Mouse (Mus musculus): ENCODE results near the gene Arid5a. TPM values are rescaled to one million over a fixed set of nuclear protein-coding genes. Genes with fewer than 3 reads are reported as not detected.

The Arid5a gene
- total RNA-seq (2021), result 10 to 100 TPM; 14.9 to 16.4 TPM

DNA sequence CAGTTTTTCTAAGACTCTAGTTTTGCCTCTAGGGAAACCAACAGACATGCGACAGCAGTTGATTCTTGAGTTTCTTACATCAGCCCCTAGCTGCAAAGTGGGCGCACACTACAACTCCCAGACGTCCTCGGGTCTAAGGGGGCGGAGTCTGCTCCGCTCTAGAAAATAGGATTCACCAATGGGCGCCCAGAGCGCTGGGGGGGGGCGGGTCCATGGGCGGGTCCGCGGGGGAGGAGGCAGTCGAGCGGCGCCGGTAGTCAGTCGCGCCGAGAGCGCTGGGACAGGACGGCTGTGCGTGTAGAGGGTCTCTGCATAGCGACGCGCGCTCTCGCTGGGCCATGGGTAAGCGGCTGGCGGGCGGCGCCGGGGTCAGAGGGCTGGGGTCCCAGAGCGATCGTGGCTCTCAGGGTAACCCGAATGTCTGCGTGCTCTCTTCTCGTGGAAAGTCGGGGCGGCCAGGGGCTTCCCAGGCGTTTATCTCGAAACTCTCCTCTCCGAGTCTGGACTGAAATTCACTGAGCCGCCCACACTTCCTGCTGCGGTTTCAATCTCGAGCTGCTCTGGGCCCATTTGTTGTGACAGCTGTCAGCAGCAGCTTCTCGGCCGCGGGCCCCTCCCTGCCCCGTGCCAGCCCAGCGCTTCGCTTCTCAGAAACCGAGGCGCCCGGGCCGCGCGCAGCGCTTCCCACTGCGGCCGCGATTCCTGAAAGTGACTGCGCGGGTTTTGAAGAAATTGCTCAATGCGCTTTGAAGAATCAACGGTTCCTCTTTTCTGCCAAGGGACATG is at the start of gene Arid5a:
Gene Arid5a, plus strand, starts transcription at position 239 of the 786 bp plus-strand sequence.
- intact Hi-C loops (cut with DNase I), result no loop called here
- DNase-seq (ENCODE audit: low spot score in 2 of 2), result peak; percentile 84 to 92

DNA sequence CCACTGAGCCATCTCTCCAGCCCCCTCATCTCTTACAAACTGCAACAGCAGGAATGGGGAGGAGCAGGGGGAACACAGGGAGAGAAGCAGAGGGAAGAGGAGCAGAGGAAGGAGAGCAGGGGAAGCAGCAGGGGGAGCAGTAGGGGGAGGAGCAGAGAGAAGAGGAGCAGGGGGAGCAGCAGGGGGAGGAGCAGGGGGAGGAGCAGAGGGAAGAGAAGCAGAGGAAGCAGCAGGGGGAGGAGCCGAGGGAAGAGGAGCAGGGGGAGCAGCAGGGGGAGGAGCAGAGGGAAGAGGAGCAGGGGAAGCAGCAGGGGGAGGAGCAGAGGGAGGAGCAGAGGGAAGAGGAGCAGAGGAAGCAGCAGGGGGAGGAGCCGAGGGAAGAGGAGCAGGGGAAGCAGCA is 48.9 kb upstream of the Arid5a start:
- no peak for DNase-seq (ENCODE audit: low spot score in 2 of 2)
- intact Hi-C loops (cut with DNase I), result loop anchor here (10.0 kb wide), 2 partner anchors 194 to 1364 kb away; partner anchors contain the start of gene Hs6st1

DNA sequence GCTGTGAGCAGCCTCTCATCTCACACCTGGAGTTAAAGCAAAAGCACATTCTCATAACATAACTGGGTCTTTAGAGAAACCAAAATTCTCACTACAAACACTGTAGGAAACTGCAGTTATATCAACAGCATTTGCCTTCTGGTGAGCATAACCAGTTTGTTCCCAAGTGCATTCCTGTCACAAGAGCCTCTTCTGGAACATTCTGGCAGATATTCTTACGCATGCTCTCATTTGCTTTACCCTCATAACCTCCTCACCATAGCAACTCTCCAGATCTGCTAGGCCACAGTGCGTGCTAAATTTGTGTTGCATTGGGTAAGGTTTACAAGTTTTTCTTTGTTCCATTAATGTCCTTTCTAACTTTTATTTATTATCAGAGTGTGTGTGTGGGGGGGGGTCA is 48.3 kb upstream of the Arid5a start:
- DNase-seq (ENCODE audit: low spot score in 2 of 2), result no peak
- intact Hi-C loops (cut with DNase I), result loop anchor here (10.0 kb wide), 2 partner anchors 194 to 1364 kb away; partner anchors contain the start of gene Hs6st1

DNA sequence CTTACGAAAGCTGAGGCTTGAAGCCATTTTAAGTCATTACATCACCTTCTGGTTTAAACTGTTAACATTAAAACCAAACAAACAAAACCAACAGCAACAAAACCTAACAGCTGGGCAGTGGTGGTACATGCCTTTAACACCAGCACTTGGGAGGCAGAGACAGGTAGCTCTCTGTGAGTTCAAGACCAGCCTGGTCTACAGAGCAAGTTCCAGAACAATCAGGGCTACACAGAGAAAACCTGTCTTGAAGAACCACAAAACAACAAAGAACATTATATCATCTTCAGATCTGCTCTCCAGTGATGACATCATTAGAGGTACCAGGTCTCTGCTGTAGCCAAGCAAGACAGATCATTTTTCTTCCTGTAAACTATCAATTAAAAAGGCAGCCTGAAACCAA is 47.1 kb upstream of the Arid5a start:
- intact Hi-C loops (cut with DNase I), result no loop called here
- no peak for DNase-seq (ENCODE audit: low spot score in 2 of 2)

DNA sequence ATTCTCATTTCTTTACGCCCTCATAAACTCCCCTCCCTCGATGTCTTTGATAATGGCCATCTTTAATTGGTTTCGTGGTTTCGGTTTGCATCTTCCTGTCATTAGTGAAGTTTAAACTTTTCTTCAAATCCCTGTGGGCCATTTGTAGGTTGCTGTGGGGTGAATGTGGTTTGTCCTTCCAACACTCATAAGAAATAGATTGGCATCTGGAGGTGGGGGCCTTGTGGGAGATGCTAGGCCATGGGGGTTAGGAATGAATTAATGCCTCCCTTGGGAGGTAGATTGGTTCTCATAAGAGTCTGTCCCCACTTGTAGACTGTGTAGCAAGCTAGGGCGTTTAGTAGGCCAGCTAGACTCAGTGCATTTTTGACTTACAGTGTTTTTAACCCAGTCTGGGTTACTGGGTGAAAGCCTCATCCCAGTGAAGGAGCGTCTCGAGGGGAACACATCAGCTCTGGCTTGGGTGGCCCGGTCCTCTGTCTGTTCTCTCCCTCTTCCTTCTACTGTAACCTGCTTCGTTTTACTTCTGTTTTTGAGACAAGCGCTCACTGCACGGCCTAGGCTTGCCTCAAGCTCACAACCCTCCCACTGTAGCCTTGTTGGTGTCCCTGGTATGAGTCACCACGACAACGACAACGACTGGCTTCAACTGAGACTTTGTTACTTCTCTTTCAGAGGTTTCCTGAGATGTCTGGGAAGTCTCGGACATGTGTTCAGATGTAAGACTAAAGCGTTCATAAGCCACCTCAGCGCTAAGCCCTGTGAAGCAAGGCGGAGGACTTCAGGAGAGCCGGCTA is 45.6 kb upstream of the Arid5a start:
- DNase-seq (ENCODE audit: low spot score in 2 of 2), result peak in 1 of 2 experiments; percentile 39

DNA sequence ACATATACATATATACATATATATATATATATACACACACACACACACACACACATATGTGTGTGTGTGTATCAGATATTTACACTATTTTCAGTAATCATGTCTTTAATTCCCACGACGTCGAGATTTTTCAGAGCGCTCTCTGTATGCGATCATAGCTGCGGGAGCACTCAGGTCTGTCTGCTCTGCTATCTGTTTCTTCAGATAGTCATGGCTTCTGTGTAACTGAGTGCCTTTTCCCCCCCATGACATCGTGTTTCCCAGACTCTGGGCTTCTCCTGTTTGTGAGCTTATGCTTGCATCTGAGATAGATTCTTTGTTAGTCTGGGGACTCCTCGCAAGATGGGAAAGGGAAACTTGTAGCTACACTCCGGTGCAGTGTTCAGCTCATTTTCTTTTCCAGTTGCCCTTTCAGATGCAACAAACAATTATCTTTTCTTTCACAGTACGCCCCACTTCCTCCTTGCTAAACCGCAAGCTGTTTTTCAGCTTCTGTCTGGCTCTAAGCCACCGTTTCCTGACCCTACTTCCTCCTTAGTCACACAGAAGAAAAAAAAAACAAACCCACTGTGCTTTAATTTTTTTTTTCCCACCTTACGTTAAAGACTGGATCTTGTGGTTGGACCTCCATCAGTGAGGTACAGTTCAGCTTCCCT is 43.6 kb upstream of the Arid5a start:
- intact Hi-C loops (cut with DNase I), result no loop called here

More for the DNA sequence above, 45.6 kb upstream of the Arid5a start:
- intact Hi-C loops (cut with DNase I), result no loop called here

DNA sequence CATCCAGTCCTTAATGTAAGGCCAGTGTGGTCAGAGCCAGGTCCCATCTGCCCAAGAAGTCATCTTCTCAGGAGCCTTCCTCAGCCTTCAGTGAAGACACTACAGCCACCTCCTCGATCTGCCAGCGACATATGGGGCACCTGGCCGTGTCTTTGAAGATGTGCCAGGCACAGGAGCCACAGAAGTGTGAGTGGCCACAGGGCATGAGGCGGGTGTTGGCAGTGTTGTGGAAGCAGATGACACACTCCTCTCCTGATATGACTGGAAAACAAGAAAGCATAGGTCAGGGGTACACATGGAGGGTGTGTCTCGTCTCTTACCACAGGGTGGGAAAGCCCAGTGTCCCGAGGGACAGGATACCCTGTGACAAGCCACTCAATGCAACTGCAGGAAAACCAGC is 41.2 kb upstream of the Arid5a start:
- DNase-seq (ENCODE audit: low spot score in 2 of 2), result no peak
- intact Hi-C loops (cut with DNase I), result no loop called here

More for the DNA sequence above, 43.6 kb upstream of the Arid5a start:
- peak in 1 of 2 experiments; percentile 42 for DNase-seq (ENCODE audit: low spot score in 2 of 2)

DNA sequence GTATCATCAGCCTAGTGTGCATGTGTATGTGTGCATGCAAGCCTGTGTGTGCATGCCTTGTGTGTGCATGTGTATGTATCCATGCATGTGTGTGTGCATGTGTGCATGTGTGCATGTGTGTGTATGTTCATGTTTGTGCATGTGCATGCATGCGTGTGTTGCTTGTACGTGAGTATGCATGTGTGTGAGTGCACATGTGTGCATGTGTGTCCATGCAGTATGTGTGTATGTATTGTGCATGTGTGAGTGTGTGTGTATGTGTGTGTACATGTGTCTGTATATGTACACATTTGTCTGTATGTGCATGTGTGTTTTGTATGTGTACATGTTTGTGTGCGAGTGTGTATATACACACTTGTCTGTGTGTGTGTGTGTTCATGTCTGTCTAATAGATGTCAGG is 39.9 kb upstream of the Arid5a start:
- DNase-seq (ENCODE audit: low spot score in 2 of 2), result no peak
- intact Hi-C loops (cut with DNase I), result no loop called here

DNA sequence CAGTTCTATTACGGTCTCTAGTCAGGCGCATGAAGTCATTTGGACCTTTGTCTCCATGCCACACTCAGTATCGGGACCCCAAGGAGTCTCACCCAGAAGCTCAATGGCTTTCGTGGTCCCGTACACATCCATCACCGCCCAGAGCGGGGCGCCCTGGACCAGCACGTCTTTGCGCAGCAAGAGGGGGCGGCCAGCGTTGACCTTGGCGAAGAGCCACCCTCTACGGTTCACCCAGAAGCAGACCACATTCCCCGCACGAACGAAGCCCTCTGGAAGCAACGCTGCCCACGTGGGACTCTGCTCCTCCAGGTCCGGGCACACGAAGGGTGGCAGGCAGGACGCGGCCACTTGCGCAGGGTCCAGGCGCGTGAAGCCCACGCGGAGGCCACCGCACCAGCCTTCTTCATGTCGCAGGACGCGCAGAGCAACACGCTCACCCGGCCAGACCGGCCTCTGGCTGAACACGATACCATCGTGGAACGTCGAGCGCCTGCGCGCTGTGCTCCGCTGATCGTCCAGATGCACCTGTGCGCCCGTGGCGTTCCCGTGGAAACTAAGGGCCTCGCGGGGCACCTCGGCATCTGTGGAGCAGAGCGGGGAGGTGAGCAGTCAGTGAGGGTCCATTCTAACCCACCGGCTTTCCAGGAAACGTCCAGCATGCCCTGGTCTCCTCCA is 38.3 kb upstream of the Arid5a start:
- intact Hi-C loops (cut with DNase I), result no loop called here
- no peak for DNase-seq (ENCODE audit: low spot score in 2 of 2)

DNA sequence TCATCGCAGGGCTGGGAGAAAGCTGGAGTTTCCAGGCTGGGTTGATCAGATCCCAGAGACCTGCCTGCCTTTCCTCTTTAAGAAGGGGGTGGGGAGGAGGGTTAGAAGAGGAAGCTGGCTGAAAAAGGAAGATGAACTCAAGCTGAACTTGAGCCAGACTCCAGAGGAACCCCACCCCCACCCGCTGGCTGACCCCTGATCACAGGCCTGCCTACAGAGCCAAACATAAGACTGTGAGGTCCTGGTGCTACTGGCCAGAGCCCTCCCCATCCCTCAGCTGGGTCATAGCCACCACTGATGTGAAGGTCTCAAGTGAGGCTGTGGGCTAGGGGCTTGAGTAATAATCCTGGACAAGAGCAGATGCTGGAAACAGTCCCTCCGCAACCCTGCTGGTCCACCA is 36.9 kb upstream of the Arid5a start:
- no peak for DNase-seq (ENCODE audit: low spot score in 2 of 2)
- intact Hi-C loops (cut with DNase I), result no loop called here

DNA sequence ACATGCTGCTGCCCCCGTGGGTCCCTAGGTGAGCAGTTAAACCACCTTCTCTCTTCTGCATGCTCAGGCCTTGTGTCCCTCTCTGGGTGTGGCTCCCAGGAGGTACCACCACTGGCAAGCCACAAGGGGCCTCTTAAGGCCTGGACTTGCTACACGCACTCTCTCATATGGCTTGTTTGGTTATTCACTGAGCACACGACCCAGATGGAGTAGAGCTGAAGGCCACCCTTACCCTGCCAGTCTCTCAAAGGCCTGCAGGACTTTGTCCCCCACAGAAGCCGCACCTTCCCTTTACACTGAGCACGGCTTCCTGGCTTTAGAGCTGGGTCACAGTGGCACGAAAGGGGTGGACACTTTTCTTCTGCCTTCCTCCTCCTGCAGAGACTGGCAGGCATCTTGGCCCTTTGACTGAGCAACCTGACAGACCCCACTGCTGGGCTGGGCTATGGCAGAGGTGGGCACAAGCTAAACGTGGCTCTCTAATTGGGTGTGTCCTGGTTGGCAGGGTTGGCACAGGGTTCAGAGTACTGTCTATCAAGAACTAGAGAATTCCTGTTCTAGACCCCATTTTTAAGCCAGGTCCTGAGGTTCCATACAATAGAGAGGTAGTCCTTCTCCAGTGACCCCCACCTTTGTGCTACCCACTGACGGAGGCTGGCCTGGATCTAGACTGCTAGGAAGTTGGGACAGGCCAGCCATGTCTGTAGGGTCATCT is 35.9 kb upstream of the Arid5a start:
- DNase-seq (ENCODE audit: low spot score in 2 of 2), result no peak
- intact Hi-C loops (cut with DNase I), result no loop called here

DNA sequence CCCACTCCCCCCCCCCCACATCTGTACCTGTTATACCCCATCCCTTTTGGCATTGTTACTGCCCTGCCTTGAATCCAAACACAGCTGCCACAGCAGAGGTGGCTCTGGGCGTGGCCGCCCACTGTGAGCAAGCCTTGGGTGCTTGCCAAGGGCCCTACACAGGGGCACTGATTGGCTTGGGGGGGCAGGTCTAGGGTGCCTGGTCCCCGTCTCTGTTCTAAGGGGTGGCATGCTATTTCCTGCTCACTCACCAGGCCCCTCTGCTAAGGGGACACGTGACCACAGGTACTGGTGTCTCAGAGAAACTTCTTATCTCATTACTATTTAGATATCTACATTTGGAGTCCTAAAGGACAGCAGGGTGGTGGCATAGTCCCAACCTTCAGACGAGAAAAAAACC is 35.0 kb upstream of the Arid5a start:
- DNase-seq (ENCODE audit: low spot score in 2 of 2), result no peak

DNA sequence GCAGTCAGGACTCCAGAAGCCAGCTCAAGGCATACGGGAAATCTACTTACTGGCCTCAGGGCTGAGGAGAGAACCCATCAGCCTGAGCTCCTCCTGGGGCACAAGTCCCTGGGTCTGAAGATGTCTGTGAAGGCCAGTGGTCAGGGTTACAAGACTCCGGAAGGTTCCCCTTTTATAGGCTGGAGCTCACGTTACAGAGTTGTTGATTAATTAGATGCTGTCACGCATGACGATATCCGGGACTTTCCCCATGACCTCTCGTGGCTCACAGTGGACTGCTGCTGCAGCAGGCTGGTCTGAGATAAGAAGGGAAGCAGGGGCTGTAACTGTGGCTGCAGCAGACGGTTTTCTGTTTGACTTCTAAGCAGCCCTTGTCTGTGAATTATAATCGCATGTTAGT is 34.2 kb upstream of the Arid5a start:
- intact Hi-C loops (cut with DNase I), result no loop called here
- no peak for DNase-seq (ENCODE audit: low spot score in 2 of 2)

More for the DNA sequence above, 35.0 kb upstream of the Arid5a start:
- intact Hi-C loops (cut with DNase I), result no loop called here

DNA sequence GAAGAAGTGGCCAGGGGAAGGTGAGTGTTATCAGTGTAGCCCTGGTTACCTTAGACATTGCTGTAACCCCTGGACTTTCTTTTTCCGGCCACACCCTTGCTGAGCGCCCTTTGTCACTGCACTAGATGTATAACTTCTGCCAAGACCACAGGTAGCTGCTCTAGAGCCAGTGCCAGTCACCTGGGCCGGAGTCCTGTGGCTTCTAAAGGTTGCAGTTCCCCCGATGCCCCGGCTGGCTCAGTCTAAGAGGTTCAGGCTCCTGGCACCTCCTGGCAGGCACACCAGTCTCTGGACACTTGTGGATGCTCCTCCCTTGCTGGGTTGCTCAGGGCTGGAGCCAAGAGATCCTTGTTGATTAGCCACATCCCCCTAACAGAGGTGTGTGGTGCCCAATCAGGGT is 33.1 kb upstream of the Arid5a start, which contains the start of gene Neurl3:
Gene Neurl3, minus strand, starts transcription at position 225 of the 400 bp plus-strand sequence.
- no peak for DNase-seq (ENCODE audit: low spot score in 2 of 2)
- intact Hi-C loops (cut with DNase I), result no loop called here

DNA sequence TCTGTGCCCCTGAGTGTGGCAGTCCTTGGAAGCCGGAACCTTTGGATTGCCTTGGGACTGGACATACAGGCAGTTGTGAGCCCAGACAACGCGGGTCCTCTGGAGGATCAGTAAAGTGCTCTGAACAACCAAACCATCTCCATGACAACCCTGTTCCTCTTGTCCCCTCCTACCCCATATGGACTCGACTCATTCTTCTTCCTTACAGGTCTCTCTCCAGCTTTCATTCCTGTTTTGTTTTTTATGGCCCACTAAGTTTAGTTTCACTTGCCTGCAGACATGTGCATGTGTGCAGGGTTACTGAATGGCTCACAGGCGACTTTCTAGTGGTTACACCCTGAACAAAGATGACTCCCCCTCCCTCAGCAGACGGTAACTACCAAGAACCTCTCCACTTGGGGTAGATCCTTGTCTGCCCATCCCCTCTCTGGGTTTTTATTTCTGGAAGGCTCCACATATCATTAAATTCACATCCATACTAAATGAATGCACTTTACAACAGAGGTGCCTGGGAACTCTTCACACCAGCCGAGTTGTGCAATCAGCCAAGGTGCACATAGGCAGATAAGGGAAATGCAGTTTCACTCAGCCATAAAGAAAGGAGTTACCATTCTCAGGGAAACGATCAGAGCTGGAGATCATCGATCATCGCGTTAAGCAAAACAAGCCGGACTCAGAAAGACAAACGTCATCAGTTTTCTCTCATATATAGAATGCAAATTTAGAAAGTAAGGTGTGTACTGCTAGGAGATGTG is 31.7 kb upstream of the Arid5a start:
- intact Hi-C loops (cut with DNase I), result loop anchor here (2.0 to 5.0 kb wide), 2 partner anchors 19 to 1384 kb away; no protein-coding TSS in a partner anchor
- no peak for DNase-seq (ENCODE audit: low spot score in 2 of 2)

DNA sequence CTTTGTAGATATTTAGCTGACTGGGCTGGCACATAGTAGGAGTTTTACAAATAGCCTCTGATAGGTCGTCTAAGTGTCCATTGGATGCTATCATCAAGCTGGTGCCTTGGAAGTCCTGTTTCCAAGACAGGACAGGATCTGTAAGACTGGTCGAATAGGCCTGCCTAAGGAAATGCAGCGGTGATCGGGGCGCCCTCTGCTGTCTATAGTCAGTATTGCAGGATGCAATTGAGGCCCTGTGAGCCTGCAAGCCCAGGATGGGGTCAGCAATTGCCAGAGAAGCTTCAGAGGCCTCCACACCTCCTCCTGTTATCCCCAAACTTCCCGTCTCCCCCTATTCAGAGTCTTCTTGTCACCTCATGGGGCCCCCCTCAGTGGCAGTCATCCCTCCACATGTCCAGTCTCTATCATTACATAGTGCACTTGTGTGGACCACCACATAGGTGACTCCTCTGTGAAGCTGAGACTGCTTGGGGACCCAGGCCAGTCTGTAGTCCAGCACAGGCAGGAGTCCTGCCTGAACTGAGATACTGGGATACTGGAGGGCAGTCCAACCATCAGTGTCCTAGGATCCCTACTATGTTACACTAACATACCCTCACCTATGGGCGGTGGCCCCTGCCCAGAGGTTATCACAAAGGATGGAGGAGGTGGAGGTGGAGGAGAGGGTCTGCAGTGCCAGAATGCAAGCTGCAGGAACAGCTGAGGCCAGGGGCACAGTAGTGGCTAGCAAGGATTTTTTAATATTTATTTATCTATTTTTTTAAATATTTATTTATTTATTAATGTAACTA is 30.1 kb upstream of the Arid5a start:
- peak; percentile 66 to 68 for DNase-seq (ENCODE audit: low spot score in 2 of 2)
- intact Hi-C loops (cut with DNase I), result loop anchor here (2.0 to 5.0 kb wide), 2 partner anchors 21 to 1385 kb away; no protein-coding TSS in a partner anchor

DNA sequence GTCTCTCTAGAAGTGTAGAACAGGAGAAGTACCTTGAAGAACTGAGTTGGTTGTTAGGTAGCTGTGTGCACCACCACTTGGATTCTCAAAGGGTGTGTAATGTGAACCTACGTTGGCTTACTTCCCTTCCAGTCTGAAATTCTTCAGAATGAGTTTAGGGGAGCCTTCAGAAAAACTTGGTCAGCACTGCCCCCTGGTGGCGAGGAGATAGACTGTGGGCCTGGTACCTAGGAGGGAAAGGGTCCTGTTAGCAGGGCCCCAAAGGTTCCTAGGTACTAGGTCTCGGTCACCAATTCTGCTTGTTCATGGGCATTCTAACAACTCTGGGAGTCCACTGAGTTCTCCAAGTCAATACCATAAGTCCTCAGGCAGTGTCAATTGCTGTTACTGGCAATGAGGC is 28.3 kb upstream of the Arid5a start:
- intact Hi-C loops (cut with DNase I), result loop anchor here (5.0 kb wide), 1 partner anchor 1387 kb away; no protein-coding TSS in a partner anchor
- peak; percentile 76 for DNase-seq (ENCODE audit: low spot score in 2 of 2)

Measured in left cerebral cortex, postnatal 25 days (tissue).